Mouse (Mus musculus): ENCODE measurements at regions not wholly inside any gene's neighbourhood (a gene's known extent, or its start where the extent isn't known, plus 50 kb on each side); places are given as distances from the start of the nearest gene placed in this dataset.

DNA sequence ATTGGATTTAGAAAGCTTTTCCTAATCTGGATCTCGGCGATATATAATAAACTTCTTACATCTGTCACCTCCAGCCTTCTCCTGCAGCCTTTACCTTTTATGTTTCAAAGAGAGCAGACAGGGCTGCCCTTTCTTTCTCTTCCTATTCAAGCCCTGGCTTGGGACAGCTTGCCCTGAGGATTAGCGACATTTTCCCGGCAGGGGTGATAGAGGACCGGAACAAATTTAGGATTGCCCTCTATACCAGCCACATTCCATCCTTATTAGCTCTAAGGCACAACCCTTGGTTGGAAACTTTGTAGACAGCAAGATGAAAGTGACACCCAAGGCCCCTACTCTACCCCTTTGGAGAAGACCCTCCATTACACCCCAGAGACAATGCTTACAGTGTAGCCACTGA lies 360.8 kb downstream of the Vps13c start:
- TF ChIP-seq CTCF (IDR thresholded peaks at IDR 0.05; ENCODE audit: low read depth): no peak
- no peak for TF ChIP-seq EP300 (IDR thresholded peaks at IDR 0.05; ENCODE audit: low read depth)

Measured in liver, embryonic 14.5 days (tissue).